Mouse (Mus musculus): ENCODE measurements around the gene Nsg1.

Nsg1 gene

GRCm38 (mm10) chr5:38159634-38160413 is at the start of gene Nsg1:
Nsg1 (minus strand) TSS chr5:38159907.
- peak; percentile 39 for DNase-seq

- DNase-seq, result no peak
Measured at GRCm38 (mm10) chr5:38208985-38209384, 49.3 kb upstream of the Nsg1 start.

GRCm38 (mm10) chr5:38205303-38205726 is 45.6 kb upstream of the Nsg1 start:
- no peak for DNase-seq

GRCm38 (mm10) chr5:38199686-38200085 is 40.0 kb upstream of the Nsg1 start:
- no peak for DNase-seq

GRCm38 (mm10) chr5:38197482-38197823 is 37.7 kb upstream of the Nsg1 start:
- peak; percentile 88 for DNase-seq

- DNase-seq, result no peak
Measured at GRCm38 (mm10) chr5:38196821-38197481, 37.2 kb upstream of the Nsg1 start.

GRCm38 (mm10) chr5:38195941-38196340 is 36.2 kb upstream of the Nsg1 start:
- no peak for DNase-seq

- DNase-seq, result no peak
Measured at GRCm38 (mm10) chr5:38194946-38195345, 35.2 kb upstream of the Nsg1 start.

- no peak for DNase-seq
Measured at GRCm38 (mm10) chr5:38190907-38191306, 31.2 kb upstream of the Nsg1 start.

- DNase-seq, result no peak
Measured at GRCm38 (mm10) chr5:38187006-38187405, 27.3 kb upstream of the Nsg1 start.

GRCm38 (mm10) chr5:38184688-38185285 is 25.1 kb upstream of the Nsg1 start:
- no peak for DNase-seq

GRCm38 (mm10) chr5:38174256-38174912 is 14.7 kb upstream of the Nsg1 start:
- no peak for DNase-seq

GRCm38 (mm10) chr5:38173766-38174165 is 14.1 kb upstream of the Nsg1 start:
- DNase-seq, result peak; percentile 16

- no peak for DNase-seq
Measured at GRCm38 (mm10) chr5:38168497-38168896, 8.8 kb upstream of the Nsg1 start.

- peak; percentile 85 for DNase-seq
Measured at GRCm38 (mm10) chr5:38158947-38159633, 617 bp downstream of the Nsg1 start.

- DNase-seq, result peak; percentile 49
Measured at GRCm38 (mm10) chr5:38158501-38158946, 1.2 kb downstream of the Nsg1 start.

- DNase-seq, result no peak
Measured at GRCm38 (mm10) chr5:38157481-38158020, 2.2 kb downstream of the Nsg1 start.

- DNase-seq, result no peak
Measured at GRCm38 (mm10) chr5:38153636-38154035, 6.1 kb downstream of the Nsg1 start.

- no peak for DNase-seq
Measured at GRCm38 (mm10) chr5:38152201-38153108, 7.3 kb downstream of the Nsg1 start.

- no peak for DNase-seq
Measured at GRCm38 (mm10) chr5:38151264-38151663, 8.4 kb downstream of the Nsg1 start.

GRCm38 (mm10) chr5:38146524-38146923 is 13.2 kb downstream of the Nsg1 start:
- no peak for DNase-seq
